Mouse (Mus musculus) E14TG2a.4 (cell line): ENCODE data around the gene Spata6.

Experiments
- H3K27me3 ChIP-seq: 2 replicates; pipeline ENCODE4 v1.6.1; 2014; ENCODE audit warnings: low read length, control low read depth; ENCODE audit not compliant: insufficient read depth
- H3K36me3 ChIP-seq: 2 replicates; pipeline ENCODE4 v1.6.1; 2014; ENCODE audit warnings: low read length, control low read depth; ENCODE audit not compliant: insufficient read depth
- H3K4me1 ChIP-seq: replicated peaks from 2 replicates; pipeline ENCODE4 v1.6.1; 2014; ENCODE audit warnings: low read depth, low read length, control low read depth
- H3K4me3 ChIP-seq: replicated peaks from 2 replicates; pipeline ENCODE4 v1.5.1; 2014; ENCODE audit warnings: mild to moderate bottlenecking, low read length
- H3K9me3 ChIP-seq: 2 replicates; pipeline ENCODE4 v1.6.1; 2014; ENCODE audit warnings: low read length, control low read depth
- CTCF ChIP-seq: conservative IDR thresholded peaks from 2 replicates; pipeline ENCODE4 v1.5.1; 2014; ENCODE audit warnings: low read length
- NANOG ChIP-seq: IDR thresholded peaks from 2 replicates; pipeline ENCODE4 v1.6.1; 2014; ENCODE audit warnings: borderline replicate concordance, low read length, mixed read lengths
- POU5F1 ChIP-seq: IDR thresholded peaks from 2 replicates; pipeline ENCODE4 v1.6.1; 2014; ENCODE audit warnings: low read length, borderline replicate concordance

Spata6 gene

DNA sequence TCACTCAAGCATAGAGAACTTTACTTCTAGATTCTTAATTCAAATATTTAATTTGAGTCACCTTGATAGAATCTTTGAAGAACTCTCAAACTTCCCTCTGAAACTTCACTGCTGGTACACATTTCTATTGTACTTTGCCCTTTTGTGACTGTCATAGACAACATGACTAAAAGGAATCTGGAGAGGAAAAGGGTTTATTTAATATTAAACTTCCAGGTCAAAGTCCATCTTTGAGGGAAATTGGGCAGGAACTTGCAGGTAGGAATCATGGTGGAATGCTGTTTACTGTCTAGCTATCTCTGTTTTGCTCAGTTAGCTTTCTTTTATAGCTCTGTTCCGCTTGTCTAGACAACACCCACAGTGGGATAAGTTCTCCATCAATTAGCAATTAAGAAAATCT is 17.8 kb downstream of the Spata6 start:
- Histone ChIP-seq H3K27me3 (no peaks in the 10 kb centered on the region), H3K4me3 (no peak overlapping the region), H3K4me1 (no peaks in the 10 kb centered on the region), H3K9me3 (no peaks in the 10 kb centered on the region), H3K36me3 (no peaks in the 10 kb centered on the region)
- TF ChIP-seq POU5F1 (no peak), CTCF (no peak), NANOG (no peak)

DNA sequence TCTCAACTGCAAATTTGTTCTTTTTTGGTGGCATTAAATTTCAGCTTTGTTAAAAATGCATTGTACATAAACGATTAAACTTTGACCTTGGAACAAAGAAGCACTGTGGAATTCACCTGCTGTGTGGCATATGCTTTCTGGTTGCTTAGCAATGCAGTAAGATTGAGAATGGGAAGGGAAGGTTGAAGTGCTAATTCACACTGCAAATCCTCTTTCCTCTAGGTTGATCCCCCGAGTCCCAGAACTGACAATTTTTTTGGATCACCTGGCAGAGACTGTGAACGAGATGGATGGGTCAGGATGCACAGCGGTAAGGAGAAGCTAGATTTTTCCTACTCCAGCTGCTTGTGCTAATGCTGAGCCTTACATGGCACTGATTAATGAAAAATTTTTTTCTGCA is 60.7 kb downstream of the Spata6 start:
- no peaks in the 10 kb centered on the region for H3K27me3 ChIP-seq
- TF ChIP-seq POU5F1 (no peak), CTCF (no peak), NANOG (no peak)
- no peaks in the 10 kb centered on the region for H3K36me3 ChIP-seq
- H3K9me3 ChIP-seq = no peaks in the 10 kb centered on the region
- H3K4me3 ChIP-seq = no peak overlapping the region
- H3K4me1 ChIP-seq = no peaks in the 10 kb centered on the region

DNA sequence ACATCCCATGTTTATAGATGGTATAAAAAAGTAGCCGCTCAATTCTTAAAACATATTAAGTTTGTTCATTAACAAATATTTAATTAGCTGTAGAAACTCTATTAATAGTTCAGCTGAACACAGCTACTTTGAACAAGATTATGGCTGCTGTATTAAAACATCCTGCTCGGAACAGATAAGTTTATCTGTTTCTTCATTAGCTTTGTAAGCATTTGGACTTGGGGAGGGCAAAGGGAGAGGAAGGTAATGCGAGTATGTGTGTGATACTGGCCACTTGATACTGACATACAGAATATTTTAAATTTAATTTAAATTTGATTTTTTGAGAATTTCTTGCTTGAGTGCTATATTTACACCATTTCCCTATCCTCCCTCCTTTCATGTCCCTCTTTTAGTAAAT is 80.1 kb downstream of the Spata6 start:
- H3K36me3 ChIP-seq = no peaks in the 10 kb centered on the region
- TF ChIP-seq NANOG (no peak), CTCF (no peak), POU5F1 (no peak)
- H3K4me1 ChIP-seq = no peaks in the 10 kb centered on the region
- no peak overlapping the region for H3K4me3 ChIP-seq
- H3K27me3 ChIP-seq = no peaks in the 10 kb centered on the region
- H3K9me3 ChIP-seq = no peaks in the 10 kb centered on the region

DNA sequence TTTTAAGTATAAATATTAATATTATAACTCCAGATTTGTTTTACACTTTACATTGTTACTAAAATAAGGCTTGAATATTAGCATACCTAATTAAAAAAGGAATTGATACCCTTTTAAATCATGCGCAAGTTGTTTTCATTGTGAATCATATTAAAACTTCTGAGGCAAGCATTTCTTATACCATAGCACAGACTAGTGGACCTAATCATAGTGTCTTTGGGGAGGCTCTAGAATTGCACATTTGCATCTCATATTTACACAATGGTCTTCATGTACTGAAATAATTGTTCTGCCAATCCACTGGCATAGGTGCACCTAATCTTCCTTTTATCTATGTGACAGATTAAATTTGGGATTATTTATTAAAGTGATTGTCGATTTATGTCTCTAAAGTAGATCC is 83.4 kb downstream of the Spata6 start:
- Histone ChIP-seq H3K27me3 (no peaks in the 10 kb centered on the region), H3K4me3 (no peak overlapping the region), H3K4me1 (no peaks in the 10 kb centered on the region), H3K9me3 (no peaks in the 10 kb centered on the region), H3K36me3 (no peaks in the 10 kb centered on the region)
- no peak for TF ChIP-seq CTCF
- TF ChIP-seq POU5F1 = no peak
- no peak for TF ChIP-seq NANOG

DNA sequence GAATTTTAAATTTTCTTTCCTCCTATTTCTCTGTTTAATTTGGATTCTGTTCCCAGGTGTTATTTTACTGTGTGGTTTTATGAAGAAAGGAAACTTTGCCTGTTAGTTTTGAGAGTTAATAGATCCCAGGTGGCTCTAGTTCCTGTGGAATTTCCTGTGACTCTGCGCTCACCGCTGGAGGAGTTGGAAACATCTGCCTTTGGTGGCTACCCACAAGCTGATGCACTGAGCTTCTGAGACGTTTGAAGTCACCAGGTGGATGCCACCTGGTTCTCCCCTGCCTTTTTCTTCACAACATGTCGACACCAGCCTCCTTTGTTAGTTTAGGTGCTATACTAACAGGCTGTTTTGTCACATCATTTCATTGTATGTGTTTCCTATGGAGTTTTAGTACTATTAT is 97.7 kb downstream of the Spata6 start:
- TF ChIP-seq POU5F1 (no peak), CTCF (no peak), NANOG (no peak)

DNA sequence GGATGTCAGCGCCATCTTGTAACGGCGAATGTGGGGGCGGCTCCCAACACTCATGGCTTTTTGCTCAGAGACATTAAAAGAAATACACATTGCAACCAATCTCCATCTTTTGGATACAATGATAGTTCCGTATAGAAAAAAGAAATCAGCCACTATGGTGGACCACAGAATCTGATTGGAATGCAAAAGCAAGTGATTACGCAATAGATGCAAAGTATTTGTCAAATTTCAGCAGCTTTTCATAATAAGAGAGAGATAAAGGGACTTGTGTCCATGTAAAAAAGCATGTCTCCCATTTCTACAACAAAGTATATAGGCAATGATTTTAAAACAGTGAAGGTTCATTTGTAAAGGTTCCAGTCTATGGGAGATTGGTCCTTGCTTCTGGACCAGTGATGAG is 119.1 kb downstream of the Spata6 start:
- Histone ChIP-seq H3K36me3 (no peaks in the 10 kb centered on the region), H3K9me3 (no peaks in the 10 kb centered on the region), H3K4me3 (no peak overlapping the region), H3K27me3 (no peaks in the 10 kb centered on the region), H3K4me1 (no peaks in the 10 kb centered on the region)
- TF ChIP-seq POU5F1 = no peak
- no peak for TF ChIP-seq CTCF
- no peak for TF ChIP-seq NANOG

More for the DNA sequence above, 97.7 kb downstream of the Spata6 start:
- H3K4me1 ChIP-seq = no peaks in the 10 kb centered on the region
- no peak overlapping the region for H3K4me3 ChIP-seq
- H3K36me3 ChIP-seq = no peaks in the 10 kb centered on the region
- no peaks in the 10 kb centered on the region for H3K9me3 ChIP-seq
- no peaks in the 10 kb centered on the region for H3K27me3 ChIP-seq

DNA sequence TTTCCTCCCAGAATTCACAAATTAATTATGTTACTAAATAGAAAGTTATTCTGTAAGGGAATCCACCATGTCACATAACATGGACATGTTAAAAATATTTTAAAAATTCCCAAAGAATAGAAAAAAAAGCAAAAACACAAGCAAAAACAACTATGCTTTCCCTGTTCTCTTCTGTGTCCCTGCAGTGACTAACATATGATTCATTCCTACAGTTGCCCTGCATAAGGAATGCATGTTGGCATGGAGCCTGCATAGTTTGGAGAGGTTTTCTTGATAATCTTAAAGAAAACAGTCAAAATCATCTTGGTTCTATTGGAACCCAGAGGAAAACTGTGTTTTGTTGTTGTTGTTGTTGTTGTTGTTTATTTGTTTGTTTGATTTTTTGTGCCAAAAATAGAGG is 132.8 kb downstream of the Spata6 start:
- Histone ChIP-seq H3K4me3 (no peak overlapping the region), H3K36me3 (no peaks in the 10 kb centered on the region), H3K4me1 (no peaks in the 10 kb centered on the region), H3K9me3 (no peaks in the 10 kb centered on the region), H3K27me3 (no peaks in the 10 kb centered on the region)
- TF ChIP-seq NANOG = no peak
- TF ChIP-seq CTCF = no peak
- no peak for TF ChIP-seq POU5F1

DNA sequence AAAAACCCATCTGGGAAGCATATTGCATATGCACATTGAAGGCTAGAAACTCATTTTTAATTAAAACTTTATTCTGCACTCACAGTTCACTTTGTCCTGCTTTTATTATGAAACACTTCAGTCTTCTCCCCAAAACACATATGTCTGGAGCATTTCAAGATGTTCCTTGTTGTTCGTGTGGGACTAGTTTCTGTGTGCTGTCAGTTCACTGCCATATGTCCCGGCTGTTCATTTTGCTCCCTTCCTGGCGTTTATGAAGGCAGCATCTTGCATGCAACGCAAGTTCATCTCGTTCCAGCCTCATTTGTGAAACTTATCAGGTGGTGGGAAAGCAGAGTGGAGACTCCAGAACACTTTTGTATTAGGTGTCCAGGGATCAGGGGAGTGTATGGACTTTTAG is 146.9 kb downstream of the Spata6 start:
- Histone ChIP-seq H3K4me1 (no peaks in the 10 kb centered on the region), H3K9me3 (no peaks in the 10 kb centered on the region), H3K36me3 (no peaks in the 10 kb centered on the region), H3K27me3 (no peaks in the 10 kb centered on the region), H3K4me3 (no peak overlapping the region)
- TF ChIP-seq CTCF (no peak), POU5F1 (no peak), NANOG (no peak)

DNA sequence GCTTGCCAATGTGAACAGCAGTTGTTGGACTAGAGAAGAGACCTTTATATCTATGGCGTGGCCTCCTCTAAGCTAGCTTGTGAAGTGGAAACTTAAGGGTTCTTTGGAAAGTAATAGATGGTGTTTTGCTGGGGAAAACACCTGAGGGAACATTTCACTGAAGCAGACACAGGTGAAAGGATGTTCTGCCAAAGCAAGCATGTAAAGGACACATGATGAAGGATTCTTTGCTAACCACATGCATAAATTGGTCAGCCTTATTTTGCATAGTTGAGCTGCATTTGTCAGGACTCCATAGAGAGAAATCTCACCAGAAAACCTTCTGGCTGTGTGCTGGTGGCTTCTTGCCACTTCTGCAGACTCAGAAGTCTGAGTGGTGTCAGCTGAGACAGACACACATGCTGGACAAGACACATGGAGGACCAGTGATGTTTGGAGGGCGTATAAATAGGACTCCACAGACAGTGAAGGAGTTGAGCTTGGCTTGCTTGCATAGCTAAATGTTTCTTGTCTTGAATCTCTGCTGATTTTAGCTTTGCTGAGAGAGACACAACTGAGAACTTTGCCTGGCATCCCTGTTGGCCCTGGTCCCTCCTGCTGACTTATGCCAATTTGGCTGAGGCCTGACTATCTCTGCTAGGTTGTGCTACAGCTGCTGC is 148.1 kb downstream of the Spata6 start:
- no peaks in the 10 kb centered on the region for H3K27me3 ChIP-seq
- H3K4me3 ChIP-seq = no peak overlapping the region
- no peaks in the 10 kb centered on the region for H3K36me3 ChIP-seq
- no peaks in the 10 kb centered on the region for H3K9me3 ChIP-seq
- no peaks in the 10 kb centered on the region for H3K4me1 ChIP-seq
- TF ChIP-seq CTCF (no peak), NANOG (no peak), POU5F1 (no peak)
